In the genomic region with DNA sequence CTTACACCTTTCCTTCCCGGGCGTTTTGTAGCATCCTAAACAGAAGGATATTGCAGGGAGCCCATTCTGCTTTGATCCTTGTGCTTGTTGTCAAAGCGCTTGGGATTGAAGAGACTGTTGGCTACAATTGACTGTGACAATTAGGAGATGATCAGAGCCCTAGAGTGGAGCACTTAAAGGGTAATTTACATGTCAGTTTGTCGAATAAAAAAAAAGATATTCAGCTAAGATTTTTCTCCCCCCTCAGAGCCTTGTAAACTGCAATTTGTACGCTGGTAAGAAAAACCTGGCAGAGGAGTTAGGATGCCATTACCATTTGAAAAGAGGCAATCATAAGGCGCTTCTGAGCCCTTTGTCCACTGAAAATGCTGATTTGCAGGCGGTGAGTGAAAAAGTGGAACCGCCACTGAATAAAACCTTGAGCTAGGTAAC, we compare ENCODE assay signal across 14 mouse cellular contexts. TPM values are rescaled to one million over a fixed set of nuclear protein-coding genes. Genes with fewer than 3 reads are reported as not detected.
DNase-seq lines count a peak whose midpoint lies in the region; ATAC-seq and TF ChIP-seq lines count a peak whose summit lies in the region.
"Had no signal": no experiment of that assay in that cellular context is flagged by ENCODE, and none has a peak within 500 bp of the region (broad histone marks: within the 10 kb centered on the region; RNA-seq: fewer than 3 reads in every experiment).

No protein-coding gene starts in this region.

- no peak overlapping the region for H3K9ac ChIP-seq in neural tube, embryonic 11.5 days (ENCODE audit: low read length)
- H3K9ac ChIP-seq in forebrain, embryonic 15.5 days (replicated peaks): peak overlapping the region; percentile 40
- H3K9ac ChIP-seq in limb, embryonic 14.5 days (ENCODE audit: low read depth, low read length, severe bottlenecking): no peak overlapping the region
- H3K9ac ChIP-seq in neural tube, embryonic 15.5 days (replicated peaks): no peak overlapping the region
- H3K9ac ChIP-seq: heart, embryonic 15.5 days had no signal

- H3K4me3 ChIP-seq in neural tube, embryonic 11.5 days (ENCODE audit: low read depth, low read length): no peak overlapping the region
- H3K4me3 ChIP-seq in forebrain, embryonic 15.5 days: peak overlapping the region; percentile 28
- no peak overlapping the region for H3K4me3 ChIP-seq in limb, embryonic 14.5 days (replicated peaks; ENCODE audit: low read length)
- peak overlapping the region; percentile 8 for H3K4me3 ChIP-seq in neural tube, embryonic 15.5 days (replicated peaks)
- H3K4me3 ChIP-seq: heart, embryonic 15.5 days had no signal

- H3K36me3 ChIP-seq in neural tube, embryonic 11.5 days (ENCODE audit: control insufficient read depth, insufficient read depth, low read length): no peaks in the 10 kb centered on the region
- no peaks in the 10 kb centered on the region for H3K36me3 ChIP-seq in forebrain, embryonic 15.5 days
- H3K36me3 ChIP-seq in limb, embryonic 14.5 days (ENCODE audit: control insufficient read depth, insufficient read depth, low read length): no peaks in the 10 kb centered on the region
- no peaks in the 10 kb centered on the region for H3K36me3 ChIP-seq in neural tube, embryonic 15.5 days
- H3K36me3 ChIP-seq: heart, embryonic 15.5 days had no signal

- H3K27ac ChIP-seq in neural tube, embryonic 11.5 days (ENCODE audit: low read depth, low read length): no peak overlapping the region
- H3K27ac ChIP-seq in forebrain, embryonic 15.5 days (replicated peaks): peak overlapping the region; percentile 69
- H3K27ac ChIP-seq in limb, embryonic 14.5 days (replicated peaks; ENCODE audit: low read depth, low read length): no peak overlapping the region
- H3K27ac ChIP-seq in neural tube, embryonic 15.5 days (replicated peaks): no peak overlapping the region
- H3K27ac ChIP-seq: heart, embryonic 15.5 days had no signal

- H3K4me1 ChIP-seq in neural tube, embryonic 11.5 days (ENCODE audit: control insufficient read depth, insufficient read depth, low read length): 0 out of 2 replicates have a peak, but pooled peaks cover 8% of the 10 kb centered on the region
- H3K4me1 ChIP-seq in forebrain, embryonic 15.5 days: peaks cover 15% of the 10 kb centered on the region
- no peaks in the 10 kb centered on the region for H3K4me1 ChIP-seq in limb, embryonic 14.5 days (ENCODE audit: control insufficient read depth, insufficient read depth, low read length)
- H3K4me1 ChIP-seq in neural tube, embryonic 15.5 days: no peaks in the 10 kb centered on the region
- H3K4me1 ChIP-seq: heart, embryonic 15.5 days had no signal

- H3K9me3 ChIP-seq in neural tube, embryonic 11.5 days (ENCODE audit: control insufficient read depth, low read length): no peaks in the 10 kb centered on the region
- H3K9me3 ChIP-seq in forebrain, embryonic 15.5 days: no peaks in the 10 kb centered on the region
- no peaks in the 10 kb centered on the region for H3K9me3 ChIP-seq in limb, embryonic 14.5 days (ENCODE audit: control insufficient read depth, low read length)
- H3K9me3 ChIP-seq in neural tube, embryonic 15.5 days (replicated peaks): no peaks in the 10 kb centered on the region
- H3K9me3 ChIP-seq: heart, embryonic 15.5 days had no signal

- no peak for DNase-seq in neural tube, embryonic 11.5 days (ENCODE audit: low spot score)
- no peak for DNase-seq in neural tube, embryonic 10.5 days (ENCODE audit: extremely low spot score, low spot score)
- DNase-seq in limb, embryonic 14.5 days (ENCODE audit: low spot score): no peak
- DNase-seq in cerebellum, postnatal 4 days (ENCODE audit: low spot score in 2 of 2): no peak
- no peak for DNase-seq in embryo, embryonic 11 days
- no peak for DNase-seq in spleen, postnatal 14 days (ENCODE audit: low spot score in 2 of 2)
- DNase-seq: cerebellum, postnatal 36 days; gastrocnemius, postnatal 36 days; lung, postnatal 10 days; thymus, adult 18-20 months had no signal

- H3K27me3 ChIP-seq in neural tube, embryonic 11.5 days (ENCODE audit: control insufficient read depth, insufficient read depth, low read length): no peaks in the 10 kb centered on the region
- no peaks in the 10 kb centered on the region for H3K27me3 ChIP-seq in forebrain, embryonic 15.5 days
- no peaks in the 10 kb centered on the region; the same call in 1 of the 2 replicates for H3K27me3 ChIP-seq in limb, embryonic 14.5 days (ENCODE audit: control insufficient read depth, insufficient read depth, low read length)
- no peaks in the 10 kb centered on the region for H3K27me3 ChIP-seq in neural tube, embryonic 15.5 days (replicated peaks)
- H3K27me3 ChIP-seq: heart, embryonic 15.5 days had no signal

- WGBS in neural tube, embryonic 11.5 days: 13% methylated on average over 8 of the region's 8 CpGs
- WGBS in forebrain, embryonic 15.5 days: 3% methylated on average over 8 of the region's 8 CpGs
- WGBS in limb, embryonic 14.5 days: 22% methylated on average over 8 of the region's 8 CpGs
- 8% methylated on average over 8 of the region's 8 CpGs for WGBS in neural tube, embryonic 15.5 days

- no peak for TF ChIP-seq POLR2A in limb, embryonic 14.5 days (IDR thresholded peaks at IDR 0.05; ENCODE audit: borderline replicate concordance, extremely low read depth, insufficient read depth, insufficient read length)

- peak overlapping the region; percentile 33 for H3K4me2 ChIP-seq in neural tube, embryonic 11.5 days (ENCODE audit: low read depth)
- H3K4me2 ChIP-seq in forebrain, embryonic 15.5 days (replicated peaks): peak overlapping the region; percentile 46
- H3K4me2 ChIP-seq in limb, embryonic 14.5 days (replicated peaks; ENCODE audit: low read depth, low read length, severe bottlenecking): peak overlapping the region; percentile 33; the same call in 1 of the 2 replicates
- H3K4me2 ChIP-seq in neural tube, embryonic 15.5 days: peak overlapping the region; percentile 48
- H3K4me2 ChIP-seq: heart, embryonic 15.5 days had no signal

- ATAC-seq in neural tube, embryonic 11.5 days (ENCODE audit: insufficient read depth, low FRiP score, low TSS enrichment): no peak; the same call in 1 of the 2 replicates
- ATAC-seq in forebrain, embryonic 15.5 days (replicated peaks): peak; percentile 73
- ATAC-seq in limb, embryonic 14.5 days (ENCODE audit: low FRiP score, low read depth): no peak
- no peak for ATAC-seq in neural tube, embryonic 15.5 days (ENCODE audit: low FRiP score)
- ATAC-seq: intestine, embryonic 16.5 days had no signal

RNA-seq across cellular contexts. Expression of gene Zeb2, which starts 41.2 kb away (rescaled TPM):
- 48.3 and 55.9 TPM in 2 replicates for polyA plus RNA-seq in neural tube, embryonic 11.5 days (2014; fragmentation: Nextera tagmentation; extraction: Ambion mirVana)
- polyA plus RNA-seq in forebrain, embryonic 15.5 days (2015; fragmentation: Nextera tagmentation; extraction: Ambion mirVana): 106 and 119 TPM in 2 replicates
- 25.2 and 27.2 TPM in 2 replicates for polyA plus RNA-seq in limb, embryonic 14.5 days (2012; rRNA removed)
- 39.8 and 43.9 TPM in 2 replicates for polyA plus RNA-seq in limb, embryonic 14.5 days (2014; fragmentation: Nextera tagmentation; extraction: Ambion mirVana)
- polyA plus RNA-seq in neural tube, embryonic 15.5 days (2015; fragmentation: Nextera tagmentation; extraction: Ambion mirVana): 40.5 and 41.1 TPM in 2 replicates

Comparison
In these comparisons a context has a peak if more than half of its experiments do, and no peak if none do; other contexts are left out.
1. H3K4me3 ChIP-seq: peak in forebrain, embryonic 15.5 days (single experiment) and neural tube, embryonic 15.5 days (single experiment); none in neural tube, embryonic 11.5 days (single experiment) and limb, embryonic 14.5 days (single experiment).
2. Peak in every context shown above with its lines, with median percentiles within 50 percentile points of each other: H3K4me2 ChIP-seq.